Mouse (Mus musculus) urinary bladder, postnatal 10 days (tissue): ENCODE measurements around the gene Xrcc1.

Source experiments
- DNase-seq: peaks from one replicate; pipeline ENCODE4 v3.0.0; 2022; ENCODE audit warnings: low spot score

Gene Xrcc1

DNA sequence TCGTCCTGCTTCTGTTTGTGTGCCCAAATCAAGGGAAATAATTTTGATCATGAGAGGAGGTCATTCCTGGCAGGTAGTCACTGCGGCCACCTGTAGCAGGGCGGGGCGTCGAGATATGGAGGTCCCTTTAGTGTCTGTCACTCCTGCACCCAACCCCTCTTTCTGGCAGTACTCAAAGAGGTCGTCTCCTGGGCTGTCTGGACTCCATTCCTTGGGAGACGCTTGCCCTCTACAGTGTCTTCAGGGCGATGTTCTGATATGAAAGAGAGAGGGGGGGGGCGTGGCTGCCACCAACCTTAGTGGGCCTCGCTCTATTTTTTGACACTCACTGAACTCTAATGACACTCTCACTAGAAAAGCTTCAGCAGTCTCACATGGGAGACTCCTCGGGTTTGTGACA is 16.5 kb upstream of the Xrcc1 start:
- DNase-seq = no peak

DNA sequence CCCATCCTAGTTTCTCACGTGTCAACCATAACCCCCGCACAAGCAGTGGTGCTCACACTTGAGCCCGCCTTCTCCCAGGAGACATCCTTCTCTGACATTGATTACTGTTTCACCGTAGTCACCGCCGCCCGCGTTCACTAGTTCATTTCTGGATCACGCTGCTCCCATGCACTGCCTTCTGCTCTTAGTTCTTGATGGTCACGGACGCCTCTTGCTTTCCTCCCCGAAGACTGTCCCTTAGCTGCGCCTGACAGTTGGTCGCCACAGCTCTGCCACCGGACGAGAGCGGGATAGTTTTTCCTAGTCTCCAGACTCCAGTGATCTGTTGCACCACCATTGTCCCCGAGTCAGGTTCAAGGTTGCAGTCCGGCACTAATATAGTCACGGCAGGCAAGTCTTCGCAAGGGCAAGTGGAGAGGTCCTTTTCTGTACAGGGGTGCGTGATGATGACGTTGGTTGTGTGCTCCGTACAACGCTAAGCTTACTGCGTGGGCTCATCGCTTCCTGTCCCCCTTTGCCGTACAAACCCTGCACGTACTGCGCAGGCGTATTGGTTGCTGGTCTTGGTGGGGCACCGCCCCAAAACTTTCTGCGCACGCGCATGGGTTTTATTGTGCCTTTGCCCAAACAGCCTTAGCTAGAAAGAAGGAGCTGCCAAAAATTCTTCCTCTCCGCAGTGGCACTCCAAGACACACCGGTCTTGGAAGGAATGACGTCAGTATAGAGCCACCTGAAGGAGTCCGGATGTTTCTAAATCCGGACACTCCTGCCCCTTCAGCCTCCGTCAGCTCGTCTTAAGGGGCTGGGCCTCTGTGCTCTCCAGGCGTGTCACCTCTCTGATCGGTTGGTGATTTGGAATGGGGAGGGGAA is 15.8 kb upstream of the Xrcc1 start, which contains the start of gene Irgq:
Irgq (plus strand) TSS at position 628 of the 870 bp plus-strand sequence.
- DNase-seq = peak; percentile 97

DNA sequence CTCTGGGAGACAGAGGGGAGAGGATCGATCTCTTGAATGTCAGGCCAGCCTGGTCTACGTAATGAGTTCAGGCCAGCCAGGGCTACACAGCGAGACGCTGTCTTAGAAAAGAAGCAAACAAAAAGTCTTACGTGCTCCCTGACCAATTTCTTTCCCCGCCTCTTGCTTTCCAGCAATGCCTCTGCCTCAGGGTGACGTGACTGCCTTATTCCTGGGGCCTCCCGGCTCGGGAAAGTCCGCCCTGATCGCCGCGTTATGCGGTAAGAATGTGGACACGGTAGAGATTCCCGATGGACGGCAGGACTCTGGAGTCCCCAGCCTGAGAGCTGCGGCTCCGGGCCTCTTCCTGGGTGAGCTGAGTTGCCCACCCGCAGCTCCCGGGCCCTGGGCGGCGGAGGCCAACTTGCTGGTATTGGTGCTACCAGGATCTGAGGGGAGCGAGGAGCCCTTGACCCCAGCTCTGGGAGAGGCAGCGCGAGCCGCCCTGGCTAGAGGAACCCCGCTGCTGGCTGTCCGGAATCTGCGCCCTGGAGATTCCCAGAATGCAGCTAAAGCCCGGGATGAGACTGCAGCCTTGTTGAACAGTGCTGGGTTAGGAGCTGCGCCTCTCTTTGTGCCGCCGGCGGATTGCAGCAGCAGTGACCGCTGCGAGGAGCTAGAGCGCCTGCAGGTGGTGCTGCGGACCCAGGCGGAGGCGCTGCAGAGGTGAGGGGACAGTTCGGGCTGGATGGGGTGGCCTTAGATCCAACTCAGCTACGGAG is 14.7 kb upstream of the Xrcc1 start:
- DNase-seq = no peak

DNA sequence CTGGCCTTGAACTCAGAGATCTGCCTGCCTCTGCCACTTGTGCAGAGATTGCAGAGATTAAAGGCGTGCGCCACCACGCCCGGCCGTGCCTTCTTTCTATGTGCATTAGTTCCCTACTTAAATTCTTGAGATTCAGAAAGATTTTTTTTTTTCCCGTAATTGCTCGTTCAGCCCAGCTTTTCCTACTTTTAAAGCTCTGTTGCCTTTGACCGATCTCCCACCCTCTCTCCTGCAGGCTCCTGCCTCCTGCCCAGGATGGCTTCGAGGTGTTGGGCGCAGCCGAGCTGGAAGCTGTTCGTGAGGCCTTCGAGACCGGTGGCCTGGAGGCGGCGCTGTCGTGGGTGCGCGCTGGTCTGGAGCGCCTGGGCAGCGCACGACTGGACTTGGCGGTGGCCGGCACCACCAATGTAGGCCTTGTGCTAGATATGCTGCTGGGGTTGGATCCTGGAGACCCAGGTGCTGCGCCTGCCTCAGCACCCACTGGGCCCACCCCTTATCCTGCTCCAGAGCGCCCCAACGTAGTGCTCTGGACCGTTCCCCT is 13.0 kb upstream of the Xrcc1 start:
- no peak for DNase-seq

DNA sequence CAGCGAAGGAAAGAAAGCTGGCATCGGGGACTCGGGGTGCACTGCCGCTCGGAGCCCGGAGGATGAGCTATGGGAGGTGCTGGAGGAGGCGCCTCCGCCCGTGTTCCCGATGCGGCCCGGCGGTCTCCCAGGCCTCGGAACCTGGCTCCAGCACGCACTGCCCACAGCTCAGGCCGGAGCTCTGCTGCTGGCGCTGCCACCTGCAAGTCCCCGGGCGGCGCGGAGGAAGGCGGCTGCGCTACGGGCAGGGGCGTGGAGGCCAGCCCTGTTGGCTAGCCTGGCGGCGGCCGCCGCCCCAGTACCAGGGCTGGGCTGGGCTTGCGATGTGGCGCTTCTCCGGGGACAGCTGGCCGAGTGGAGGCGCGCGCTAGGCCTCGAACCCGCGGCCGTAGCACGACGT is 12.3 kb upstream of the Xrcc1 start:
- DNase-seq = no peak

DNA sequence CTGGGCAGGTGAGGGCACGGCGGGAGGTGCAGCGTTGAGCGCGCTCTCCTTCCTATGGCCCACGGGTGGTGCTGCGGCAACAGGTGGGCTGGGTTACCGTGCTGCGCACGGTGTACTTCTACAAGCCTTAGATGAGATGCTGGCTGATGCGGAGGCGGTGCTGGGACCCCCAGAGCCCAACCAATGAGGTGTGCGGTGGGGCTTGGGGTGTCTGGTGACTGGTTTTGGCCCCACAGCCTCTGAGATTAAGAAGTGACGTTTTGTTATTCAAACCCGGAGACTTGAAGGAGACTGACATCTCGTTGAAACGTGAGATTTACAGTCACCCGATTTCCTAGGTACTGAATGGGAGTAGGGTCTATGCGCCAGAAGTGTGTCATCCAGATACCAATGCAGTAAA is 11.8 kb upstream of the Xrcc1 start:
- no peak for DNase-seq

DNA sequence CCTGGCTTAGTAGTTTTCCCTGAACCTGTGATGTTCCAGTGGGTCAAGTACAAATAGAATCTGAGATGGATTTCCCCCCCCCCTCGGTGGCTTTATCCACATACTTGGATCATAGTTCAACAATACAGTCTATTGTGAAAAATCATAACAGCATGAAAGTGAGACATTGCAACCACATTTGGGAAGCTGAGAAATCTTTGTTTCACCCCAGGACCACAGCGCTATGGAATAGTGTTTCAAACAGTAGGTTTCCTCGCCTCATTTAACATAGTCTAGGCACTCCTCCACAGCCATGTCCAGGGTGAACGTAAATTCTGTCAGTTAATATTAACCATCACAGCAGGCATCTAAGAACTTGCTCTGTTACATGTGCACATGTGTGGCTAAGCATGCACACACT is 9.0 kb upstream of the Xrcc1 start:
- no peak for DNase-seq

DNA sequence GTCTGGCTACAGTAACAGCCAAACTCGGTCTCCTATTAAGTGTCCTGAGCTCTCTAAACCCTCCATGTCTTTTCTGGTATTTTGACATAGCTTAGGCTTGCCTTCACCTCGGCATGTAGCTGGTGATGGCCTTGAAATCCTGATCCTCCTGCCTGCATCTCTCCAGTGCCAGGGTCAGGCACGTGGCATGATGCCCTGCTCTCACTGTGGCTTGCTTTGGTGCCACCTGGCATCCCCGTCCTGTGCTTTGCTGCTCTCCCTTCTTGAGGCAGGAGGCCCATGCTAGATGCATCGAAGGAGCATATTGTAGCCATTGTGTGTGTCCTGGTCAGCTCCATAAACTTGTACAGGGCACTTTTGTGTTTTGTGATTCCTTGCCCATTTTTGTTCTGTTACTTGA is 8.5 kb upstream of the Xrcc1 start:
- no peak for DNase-seq

DNA sequence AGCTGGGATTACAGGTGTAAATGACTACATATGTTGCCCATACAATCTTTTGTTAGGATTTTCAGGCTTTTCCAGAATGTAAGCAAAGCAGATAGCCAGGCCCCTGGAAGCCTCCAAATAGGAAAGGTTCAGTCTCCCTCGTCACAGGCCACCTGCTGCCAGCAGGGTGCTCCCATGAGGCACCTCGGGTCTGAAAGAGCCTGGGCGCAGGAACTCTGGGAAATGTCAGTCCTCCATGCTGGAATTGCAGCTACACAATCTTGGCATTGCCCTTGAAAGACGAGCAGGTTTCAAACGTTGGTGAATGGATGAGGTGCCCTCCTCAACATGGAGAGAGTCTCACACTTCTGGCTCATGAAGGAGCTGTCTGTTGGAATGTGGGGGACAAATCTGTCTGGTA is 7.9 kb upstream of the Xrcc1 start:
- DNase-seq = no peak

DNA sequence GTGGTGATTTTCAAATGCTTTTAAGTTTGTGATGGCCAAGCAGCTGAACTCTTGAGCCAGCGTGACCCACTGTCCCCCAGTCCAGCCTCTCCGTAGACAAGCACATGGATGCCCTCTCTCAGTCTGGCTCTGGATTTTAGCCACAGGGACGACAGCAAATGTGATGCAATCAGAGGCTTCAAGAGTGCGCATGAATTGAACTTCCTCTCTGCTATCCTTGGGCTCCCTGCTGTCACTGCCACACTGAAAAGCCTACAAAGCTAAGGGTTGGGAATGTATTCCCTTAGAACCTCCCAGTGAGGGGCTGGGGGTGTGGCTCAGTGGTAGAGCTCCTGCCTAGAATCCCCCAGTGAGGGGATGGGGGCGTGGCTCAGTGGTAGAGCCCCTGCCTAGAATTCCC is 7.4 kb upstream of the Xrcc1 start:
- DNase-seq = no peak

DNA sequence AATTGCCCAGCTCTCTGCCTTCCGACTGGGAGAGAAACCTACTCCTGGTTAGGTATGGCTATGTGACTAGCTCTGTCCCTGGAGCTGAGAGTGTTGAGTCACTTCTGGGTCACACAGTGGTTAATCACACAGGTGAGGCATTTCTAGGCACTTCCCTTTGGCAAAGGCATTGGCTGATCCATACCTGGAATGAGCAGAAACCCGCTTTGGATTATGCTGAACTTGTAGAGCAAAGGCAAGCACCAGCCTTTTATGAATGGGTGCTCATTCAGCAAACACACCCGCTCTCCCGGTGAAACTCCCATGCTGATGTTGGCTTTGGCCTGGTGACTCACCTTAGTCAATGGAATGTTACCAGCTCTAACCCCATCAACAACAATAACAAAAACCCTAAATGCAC is 6.4 kb upstream of the Xrcc1 start:
- DNase-seq = no peak

DNA sequence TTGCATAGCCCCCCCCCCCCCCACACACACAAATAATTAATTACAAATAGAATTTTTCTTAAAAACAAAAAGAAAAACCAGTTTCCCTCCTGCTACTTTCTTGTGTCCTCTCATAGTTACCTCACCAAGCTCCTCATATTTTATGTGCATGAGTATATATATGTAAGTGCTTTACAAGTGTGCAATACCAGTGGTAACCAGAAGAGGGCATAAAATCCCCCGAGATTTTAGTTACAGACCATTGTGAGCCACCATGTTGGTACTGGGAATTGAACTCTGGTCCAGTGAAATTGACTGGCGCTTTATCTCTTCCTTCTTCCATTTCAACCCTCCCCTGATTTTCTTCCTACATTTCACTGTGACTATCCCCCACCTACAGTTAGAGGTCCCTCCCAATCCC is 1.6 kb upstream of the Xrcc1 start:
- DNase-seq = no peak

DNA sequence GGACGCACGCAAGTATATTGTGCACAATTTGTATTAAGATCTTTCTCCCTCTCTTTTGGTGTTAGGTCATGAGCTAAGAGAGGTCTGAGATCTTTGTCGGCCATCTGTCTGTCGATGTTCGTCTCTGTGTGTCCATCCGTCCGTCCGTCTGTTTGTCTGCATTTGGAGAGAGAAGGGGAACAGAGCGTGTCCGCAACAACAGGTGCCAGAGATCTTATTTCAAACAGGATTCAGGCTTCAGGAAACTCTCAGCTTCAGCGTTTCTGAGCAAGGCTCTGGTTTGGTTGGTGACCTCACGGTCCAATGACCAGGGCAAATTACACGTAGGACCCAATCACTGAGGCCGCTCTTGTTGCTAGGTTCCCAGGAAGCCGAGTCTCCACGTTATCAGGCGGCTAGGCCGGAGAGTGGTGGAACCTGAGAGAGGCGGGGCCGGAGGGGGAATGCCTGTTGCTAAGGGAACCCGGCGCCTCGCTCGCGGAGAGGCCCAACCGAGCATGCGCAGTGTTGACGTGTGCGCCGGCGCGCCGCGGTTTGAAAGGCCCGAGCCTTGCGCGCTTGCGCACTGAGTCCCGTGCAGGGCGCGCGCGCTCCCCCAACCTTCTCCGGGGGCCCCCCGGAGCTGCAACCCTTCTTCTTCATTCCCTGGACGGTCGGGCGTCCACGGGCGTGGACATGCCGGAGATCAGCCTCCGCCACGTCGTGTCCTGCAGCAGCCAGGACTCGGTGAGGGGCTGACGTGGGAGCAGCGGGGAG is 723 bp downstream of the Xrcc1 start:
- peak; percentile 96 for DNase-seq

DNA sequence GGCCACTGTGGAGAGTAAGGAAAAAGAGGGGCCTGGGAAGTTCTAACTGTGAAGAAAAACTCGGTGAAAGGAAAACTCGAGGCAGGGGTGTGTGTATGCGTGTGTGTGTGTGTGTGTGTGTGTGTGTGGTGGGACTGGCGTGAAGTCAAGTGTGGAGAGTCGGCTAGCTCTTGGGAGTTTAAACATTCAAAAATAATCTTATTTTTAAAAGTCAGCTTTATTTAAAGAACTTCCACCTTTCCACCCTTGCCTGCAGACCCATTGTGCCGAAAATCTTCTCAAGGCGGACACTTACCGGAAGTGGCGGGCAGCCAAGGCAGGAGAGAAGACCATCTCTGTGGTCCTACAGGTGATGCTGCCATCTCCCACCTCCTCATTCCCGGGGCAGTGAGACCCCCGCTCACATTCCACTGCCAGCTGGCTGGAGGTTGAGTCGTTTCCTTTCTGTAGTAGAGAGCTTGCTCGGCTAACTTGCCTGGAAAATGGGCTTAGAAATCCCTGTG is 1.5 kb downstream of the Xrcc1 start:
- no peak for DNase-seq

DNA sequence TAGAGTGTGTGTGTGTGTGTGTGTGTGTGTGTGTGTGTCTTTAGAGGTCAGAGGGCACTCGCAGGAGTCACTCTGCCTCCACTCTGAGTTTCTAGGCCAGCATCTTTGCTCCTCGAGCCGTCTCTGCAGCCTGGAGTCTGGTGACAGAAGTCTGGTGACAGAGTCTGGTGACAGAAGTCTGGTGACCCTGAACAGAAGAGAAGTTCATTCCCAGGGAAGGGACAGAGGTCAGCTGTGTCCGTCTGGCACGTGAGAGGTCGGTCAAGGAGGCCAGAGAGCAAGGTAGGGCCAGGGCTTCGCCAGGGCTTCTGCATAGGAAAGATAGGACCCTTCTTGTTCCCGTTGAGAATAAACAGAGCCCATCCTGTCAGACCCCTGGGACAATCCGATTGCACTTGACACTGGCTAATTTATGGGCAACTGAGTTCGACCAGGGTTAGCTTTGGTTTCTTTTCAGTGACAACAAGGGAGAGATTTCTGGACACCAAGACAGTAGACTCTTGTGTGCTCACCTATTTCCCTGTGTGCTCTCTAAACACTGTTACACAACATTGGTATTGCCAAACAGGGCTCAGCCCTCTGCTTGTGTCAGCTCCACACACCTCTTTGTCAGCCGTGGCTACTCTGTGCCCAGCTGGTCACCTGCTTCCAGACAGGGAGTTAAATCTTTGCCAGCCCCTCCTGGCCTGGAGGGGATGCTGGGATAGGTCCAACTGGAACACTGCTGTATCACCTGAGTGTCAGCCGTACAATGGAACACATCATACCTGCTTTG is 6.1 kb downstream of the Xrcc1 start:
- DNase-seq = no peak

DNA sequence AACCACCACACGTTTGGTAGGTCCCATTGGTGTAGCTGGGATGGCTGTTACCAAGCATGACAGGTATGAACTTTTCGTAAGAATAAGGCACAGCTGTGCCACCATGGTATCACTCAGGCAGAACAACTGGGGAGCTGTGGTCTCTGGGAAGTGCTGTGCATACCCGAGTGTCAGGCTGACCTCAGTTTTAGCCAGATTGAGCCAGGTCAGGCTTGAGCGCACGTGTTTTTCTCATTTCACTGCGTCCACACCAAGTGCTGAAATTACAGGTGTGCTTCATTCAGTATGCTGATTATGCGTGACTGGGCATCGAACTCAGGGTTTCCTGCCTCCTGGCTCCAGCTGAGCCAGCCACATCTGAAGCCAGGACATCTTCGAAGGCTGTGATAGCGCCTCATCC is 9.7 kb downstream of the Xrcc1 start:
- no peak for DNase-seq

DNA sequence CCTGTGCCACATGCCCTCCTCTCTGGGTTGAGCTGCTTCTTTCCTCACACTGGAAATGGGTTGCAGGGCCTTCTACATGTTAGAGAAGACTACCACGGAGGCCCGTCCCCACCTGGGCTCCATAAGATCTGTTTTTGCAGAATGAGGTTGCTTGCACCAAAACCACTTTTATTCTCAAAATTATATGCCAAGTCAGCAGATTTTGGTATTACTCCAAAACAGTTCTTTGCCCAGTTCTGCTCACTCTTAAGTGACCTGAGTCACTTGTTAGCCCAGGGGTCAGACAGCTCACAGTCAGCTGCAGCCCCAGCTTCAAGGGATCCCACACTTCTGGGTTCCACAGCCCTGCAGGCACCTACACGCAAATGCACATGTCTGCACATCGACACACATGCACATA is 15.4 kb downstream of the Xrcc1 start:
- no peak for DNase-seq

DNA sequence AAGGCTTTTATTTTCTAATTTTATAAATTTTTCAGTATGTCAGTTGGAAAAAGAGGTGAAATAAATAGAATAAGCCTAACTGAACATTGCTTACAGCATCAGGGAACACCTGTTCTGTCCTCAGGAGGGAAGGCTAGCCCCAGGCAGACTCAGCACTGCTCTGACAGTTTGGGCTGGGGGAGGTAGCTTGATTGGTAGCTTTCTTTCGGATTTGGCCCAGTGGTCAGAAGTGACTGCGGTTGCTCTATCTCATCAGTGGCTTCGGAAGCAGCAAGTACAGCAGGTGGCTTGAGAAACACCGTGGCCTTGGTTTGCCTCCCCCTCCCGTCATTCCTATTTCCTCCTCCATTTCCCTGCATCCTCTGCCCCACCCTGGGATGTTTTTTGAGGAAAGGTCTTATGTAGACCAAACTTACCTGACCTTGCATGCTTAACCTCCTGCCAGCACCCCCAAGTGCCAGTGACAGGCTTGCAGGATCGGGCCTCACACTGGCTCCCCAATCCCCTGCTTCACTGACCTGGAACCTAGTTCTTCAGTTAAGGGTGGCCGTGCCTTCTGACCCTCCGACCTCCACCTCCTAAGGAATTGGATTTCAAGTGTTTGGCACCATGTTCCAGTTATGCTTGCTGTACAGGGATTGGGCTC is 17.2 kb downstream of the Xrcc1 start:
- no peak for DNase-seq

DNA sequence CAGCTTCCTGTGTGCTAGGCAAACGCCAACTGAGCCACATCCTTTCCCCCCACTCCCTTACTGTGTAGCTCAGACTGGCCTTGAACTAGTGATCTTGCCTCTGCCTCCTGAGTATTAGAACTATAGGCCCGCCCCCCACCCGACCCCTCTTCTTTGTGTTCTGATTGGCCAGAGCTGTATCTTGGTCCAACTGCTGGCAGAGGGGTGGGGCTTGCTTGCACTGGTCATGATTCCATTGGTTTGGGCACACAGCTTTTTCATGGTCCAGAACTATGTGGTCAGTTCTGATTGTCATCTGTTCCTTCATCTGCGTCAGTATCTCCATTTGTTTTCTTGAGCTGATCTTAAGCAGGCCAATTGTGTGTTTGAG is 17.7 kb downstream of the Xrcc1 start:
- no peak for DNase-seq

DNA sequence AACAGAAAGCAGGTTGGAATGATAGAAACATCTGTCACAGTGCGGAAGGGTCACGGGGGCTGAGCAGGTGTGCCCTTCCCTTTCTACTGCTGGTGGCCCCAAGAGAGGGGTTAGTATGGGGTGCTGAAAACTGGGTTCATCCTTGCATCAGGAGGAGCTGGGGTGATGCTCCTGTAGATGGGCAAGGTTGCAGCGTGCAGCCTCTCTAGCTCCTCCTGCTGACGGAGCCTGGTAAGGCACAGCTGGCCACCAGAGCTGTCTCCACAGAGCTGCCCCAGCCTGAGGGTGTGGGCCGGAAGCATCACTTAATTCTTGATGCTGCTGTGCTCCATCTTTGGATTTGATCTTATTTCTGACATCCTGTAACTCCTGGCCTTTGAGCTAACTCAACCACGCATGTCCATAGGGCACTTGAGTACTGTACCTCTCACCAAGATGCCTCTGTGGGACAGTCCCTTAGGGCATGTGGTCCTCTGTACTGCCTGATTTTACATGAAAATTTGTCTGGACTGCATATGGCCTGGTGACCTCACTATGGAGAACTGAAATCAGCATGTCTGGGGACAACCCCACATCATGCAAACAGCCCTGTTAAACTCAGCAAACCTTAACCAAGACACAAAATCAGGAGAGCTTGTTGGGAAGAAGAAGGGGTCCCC is 18.6 kb downstream of the Xrcc1 start:
- DNase-seq = no peak
